Mouse (Mus musculus) mammary gland, adult 2 months (tissue): ENCODE results near the gene Cldn34b4. TPM values are rescaled to one million over a fixed set of nuclear protein-coding genes. Genes with fewer than 3 reads are reported as not detected.

Experiments used
- polyA plus RNA-seq: library from polyadenylated mRNA; depleted of rRNA; stranded (reverse); fragments of >200 nt; gene quantifications from 2 replicates; pipeline ENCODE4 v1.2.3, GENCODE M21; 2012; ENCODE audit warnings: low replicate concordance; rRNA removed

The Cldn34b4 gene
- polyA plus RNA-seq, result not detected in 2 replicates

DNA sequence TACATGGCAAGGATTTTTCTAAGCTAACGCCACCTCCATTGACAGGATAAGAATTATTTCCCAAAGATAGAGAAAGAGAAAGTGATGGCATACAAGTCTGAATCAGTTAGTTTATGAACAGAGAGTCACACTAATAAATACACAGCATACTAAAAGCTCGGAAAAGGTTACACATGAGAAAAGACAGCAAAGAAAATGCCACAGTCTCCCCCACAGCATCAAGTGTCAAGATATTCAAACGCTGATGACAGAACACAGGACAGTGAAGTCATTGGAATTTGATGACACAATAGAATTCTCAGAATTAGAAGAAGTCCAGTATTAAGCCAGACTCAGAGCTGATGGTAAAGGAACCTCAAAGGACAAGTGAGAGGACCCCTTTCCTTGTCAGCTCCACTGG lies at the start of gene Cldn34b4:
Gene Cldn34b4, plus strand, starts transcription at position 301 of the 400 bp plus-strand sequence.

Other genes starting within 250 kb of the Cldn34b4 start
- gene Cldn34b3, start 129.0 kb upstream of the Cldn34b4 start, polyA plus RNA-seq, result not detected in 2 replicates
- gene Cldn34d, start 209.6 kb downstream of the Cldn34b4 start, polyA plus RNA-seq, result not detected in 2 replicates